Comparison of ENCODE assay signal across 7 mouse cellular contexts in the genomic region with DNA sequence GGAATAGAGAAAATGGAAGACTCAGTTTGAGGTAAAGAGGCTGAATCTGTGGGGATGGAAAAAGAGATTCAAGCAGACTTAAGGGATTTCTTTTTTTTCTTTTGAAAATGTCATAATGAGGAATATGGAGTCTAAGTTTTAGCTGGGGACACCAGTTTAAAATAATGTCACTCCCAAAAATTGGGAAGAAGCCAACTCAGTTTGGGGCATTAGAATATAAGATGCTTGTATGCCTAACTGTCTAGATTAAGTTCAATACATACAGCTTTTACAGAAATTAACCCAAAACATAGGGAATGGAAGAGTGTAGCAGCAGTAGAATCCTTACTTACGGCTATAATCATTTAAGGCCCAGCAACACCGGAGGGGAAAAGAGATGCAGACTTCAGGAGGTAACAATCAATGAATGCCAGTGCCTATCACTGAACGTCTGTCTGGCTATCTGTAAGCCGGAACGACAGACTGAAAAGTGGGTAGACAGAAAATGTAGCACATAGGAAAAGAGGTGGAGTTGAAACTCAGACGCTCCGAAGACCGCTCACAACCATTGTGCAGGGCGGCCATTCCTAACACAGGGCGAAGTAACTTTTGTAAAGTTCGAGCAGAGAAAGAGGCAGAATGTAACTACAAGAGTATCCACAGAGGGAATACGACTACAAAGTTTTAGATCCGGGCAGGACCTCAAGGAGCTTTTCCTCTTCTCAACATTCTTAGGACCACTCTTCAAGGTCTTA. TPM values are rescaled to one million over a fixed set of nuclear protein-coding genes. Genes with fewer than 3 reads are reported as not detected.
A peak's percentile ranks its signal among the peaks of the same experiment; 100 is the strongest.
DNase-seq lines count a peak whose midpoint lies in the region; ATAC-seq and TF ChIP-seq lines count a peak whose summit lies in the region.

No protein-coding gene starts in this region.

- peak overlapping the region; percentile 75 for H3K9ac ChIP-seq in intestine, embryonic 15.5 days
- peak overlapping the region; percentile 83 for H3K9ac ChIP-seq in neural tube, embryonic 11.5 days (ENCODE audit: low read length)

- peak overlapping the region; percentile 49; the same call in 1 of the 2 replicates for H3K4me3 ChIP-seq in cortical plate, adult 2 months (ENCODE audit: insufficient read depth, low read length)
- peak overlapping the region; percentile 91 for H3K4me3 ChIP-seq in intestine, embryonic 15.5 days (replicated peaks)
- peak overlapping the region; percentile 77 for H3K4me3 ChIP-seq in neural tube, embryonic 11.5 days (ENCODE audit: low read depth, low read length)

- TF ChIP-seq POLR2A in cortical plate, adult 2 months (IDR thresholded peaks at IDR 0.05; ENCODE audit: extremely low read depth, insufficient read depth, low read length), result no peak

- no peaks in the 10 kb centered on the region for H3K9me3 ChIP-seq in intestine, embryonic 15.5 days
- no peaks in the 10 kb centered on the region for H3K9me3 ChIP-seq in neural tube, embryonic 11.5 days (ENCODE audit: control insufficient read depth, low read length)

- TF ChIP-seq CTCF in cortical plate, adult 2 months (IDR thresholded peaks at IDR 0.05; ENCODE audit: extremely low read depth, insufficient read depth, low read length), result no peak

- no peak overlapping the region for H3K27ac ChIP-seq in cortical plate, adult 2 months (ENCODE audit: insufficient read depth, low read length)
- peak overlapping the region; percentile 93 for H3K27ac ChIP-seq in intestine, embryonic 15.5 days
- H3K27ac ChIP-seq in neural tube, embryonic 11.5 days (ENCODE audit: low read depth, low read length), result no peak overlapping the region

- peak overlapping the region; percentile 60 for H3K4me2 ChIP-seq in intestine, embryonic 15.5 days (replicated peaks)
- peak overlapping the region; percentile 68 for H3K4me2 ChIP-seq in neural tube, embryonic 11.5 days (ENCODE audit: low read depth)

- no peak for ATAC-seq in intestine, embryonic 15.5 days
- no peak for ATAC-seq in neural tube, embryonic 11.5 days (ENCODE audit: insufficient read depth, low FRiP score, low TSS enrichment)

- 1% methylated on average over 13 of the region's 13 CpGs for WGBS in intestine, embryonic 15.5 days
- WGBS in neural tube, embryonic 11.5 days, result 3% methylated on average over 13 of the region's 13 CpGs

- DNase-seq in spleen, postnatal 10 days (ENCODE audit: low spot score in 2 of 2), result peak; percentile 21 to 28
- no peak for DNase-seq in spleen, postnatal 36 days (ENCODE audit: low spot score in 2 of 2)
- DNase-seq in neural tube, embryonic 11.5 days (ENCODE audit: low spot score), result peak; percentile 31
- no peak for DNase-seq in natural killer cell, adult 2 months (ENCODE audit: low spot score in 2 of 2)
- no peak for DNase-seq in frontal cortex, postnatal 25 days (ENCODE audit: low spot score in 2 of 2)

- H3K27me3 ChIP-seq in intestine, embryonic 15.5 days (replicated peaks), result no peaks in the 10 kb centered on the region
- H3K27me3 ChIP-seq in neural tube, embryonic 11.5 days (ENCODE audit: control insufficient read depth, insufficient read depth, low read length), result no peaks in the 10 kb centered on the region

- no peaks in the 10 kb centered on the region for H3K4me1 ChIP-seq in cortical plate, adult 2 months (ENCODE audit: control insufficient read depth, insufficient read depth, low read length)
- peaks cover 14% of the 10 kb centered on the region; the same call in 1 of the 2 replicates for H3K4me1 ChIP-seq in intestine, embryonic 15.5 days (replicated peaks)
- H3K4me1 ChIP-seq in neural tube, embryonic 11.5 days (ENCODE audit: control insufficient read depth, insufficient read depth, low read length), result peaks cover 16% of the 10 kb centered on the region

- no peaks in the 10 kb centered on the region for H3K36me3 ChIP-seq in intestine, embryonic 15.5 days
- H3K36me3 ChIP-seq in neural tube, embryonic 11.5 days (ENCODE audit: control insufficient read depth, insufficient read depth, low read length), result no peaks in the 10 kb centered on the region

RNA-seq across cellular contexts. Expression of gene Dtl, which starts 1.3 kb away (rescaled TPM):
- 5.1 and 5.3 TPM in 2 replicates for polyA plus RNA-seq in cortical plate, adult 2 months (2012; rRNA removed)
- 33.8 and 38.7 TPM in 2 replicates for polyA plus RNA-seq in intestine, embryonic 15.5 days (2015; fragmentation: Nextera tagmentation; extraction: Ambion mirVana)
- polyA plus RNA-seq in neural tube, embryonic 11.5 days (2014; fragmentation: Nextera tagmentation; extraction: Ambion mirVana), result 53.7 and 56.3 TPM in 2 replicates

RNA-seq across cellular contexts. Expression of gene Ints7, which starts 1.4 kb away (rescaled TPM):
- polyA plus RNA-seq in cortical plate, adult 2 months (2012; rRNA removed), result 47.3 and 50.6 TPM in 2 replicates
- 43.5 and 44.7 TPM in 2 replicates for polyA plus RNA-seq in intestine, embryonic 15.5 days (2015; fragmentation: Nextera tagmentation; extraction: Ambion mirVana)
- polyA plus RNA-seq in neural tube, embryonic 11.5 days (2014; fragmentation: Nextera tagmentation; extraction: Ambion mirVana), result 60.1 and 60.2 TPM in 2 replicates

Comparison
In these comparisons a context has a peak if more than half of its experiments do, and no peak if none do; other contexts are left out.
1. DNase-seq: peak in spleen, postnatal 10 days (2 of 2) and neural tube, embryonic 11.5 days (single experiment); none in spleen, postnatal 36 days (0 of 2), natural killer cell, adult 2 months (0 of 2) and frontal cortex, postnatal 25 days (0 of 2).
2. Peak in every context shown above with its lines, with median percentiles within 50 percentile points of each other: H3K4me3 ChIP-seq.